In the genomic region with DNA sequence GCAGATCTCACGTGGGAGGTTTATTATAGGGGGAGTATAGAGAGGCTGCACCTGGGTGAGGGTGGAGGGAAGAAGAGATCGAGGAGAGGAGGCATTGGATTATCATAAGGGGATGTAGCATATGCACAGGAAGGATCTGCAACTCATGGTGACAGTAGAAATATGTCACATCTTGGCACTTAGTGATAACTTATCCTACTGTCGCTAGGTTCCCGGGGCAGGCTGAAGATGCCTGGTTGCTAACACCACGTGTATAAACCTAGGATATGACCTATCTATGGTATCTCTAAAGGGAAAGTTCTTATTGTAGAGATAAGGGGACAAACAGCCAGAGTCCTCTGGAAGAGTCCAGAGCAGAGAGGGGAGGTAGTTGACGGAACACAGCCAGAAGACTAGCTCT, we compare ENCODE assay signal across 16 mouse cellular contexts. TPM values are rescaled to one million over a fixed set of nuclear protein-coding genes. Genes with fewer than 3 reads are reported as not detected.
"Had no signal": no experiment of that assay in that cellular context is flagged by ENCODE, and none has a peak within 500 bp of the region (broad histone marks: within the 10 kb centered on the region; RNA-seq: fewer than 3 reads in every experiment).

No protein-coding gene starts in this region.

- H3K9ac ChIP-seq: kidney, embryonic 15.5 days; liver, embryonic 15.5 days; midbrain, embryonic 15.5 days; neural tube, embryonic 12.5 days had no signal

- H3K4me1 ChIP-seq: kidney, embryonic 15.5 days; limb, embryonic 10.5 days; liver, embryonic 15.5 days; midbrain, embryonic 15.5 days; neural tube, embryonic 12.5 days had no signal

- H3K36me3 ChIP-seq: kidney, embryonic 15.5 days; limb, embryonic 10.5 days; liver, embryonic 15.5 days; midbrain, embryonic 15.5 days; neural tube, embryonic 12.5 days had no signal

- H3K9me3 ChIP-seq: kidney, embryonic 15.5 days; limb, embryonic 10.5 days; liver, embryonic 15.5 days; midbrain, embryonic 15.5 days; neural tube, embryonic 12.5 days had no signal

- H3K27ac ChIP-seq: kidney, embryonic 15.5 days; left cerebral cortex, adult 2 months; limb, embryonic 10.5 days; liver, embryonic 15.5 days; midbrain, embryonic 15.5 days; neural tube, embryonic 12.5 days; stomach, postnatal 0 days had no signal

- DNase-seq: kidney, adult 18-20 months; kidney, postnatal 25 days; lung, adult 2 months; lung, postnatal 36 days; thymus, postnatal 4 days had no signal

- H3K27me3 ChIP-seq: kidney, embryonic 15.5 days; liver, embryonic 15.5 days; midbrain, embryonic 15.5 days; neural tube, embryonic 12.5 days had no signal

- H3K4me2 ChIP-seq: kidney, embryonic 15.5 days; liver, embryonic 11.5 days; liver, embryonic 15.5 days; midbrain, embryonic 15.5 days; neural tube, embryonic 12.5 days had no signal

- ATAC-seq: lung, postnatal 0 days; midbrain, embryonic 15.5 days had no signal

- H3K4me3 ChIP-seq: kidney, embryonic 15.5 days; left cerebral cortex, adult 2 months; limb, embryonic 10.5 days; liver, embryonic 15.5 days; midbrain, embryonic 15.5 days; neural tube, embryonic 12.5 days had no signal

RNA-seq across cellular contexts. Expression of gene Oscar, which starts 30.2 kb away (rescaled TPM):
- total RNA-seq: monocyte, adult 5-6 weeks; neutrophil, adult 5-6 weeks had no signal
- polyA plus RNA-seq: kidney, embryonic 15.5 days; limb, embryonic 10.5 days; liver, embryonic 11.5 days had no signal
